ENCODE assay signal across 27 mouse cellular contexts in the genomic region with DNA sequence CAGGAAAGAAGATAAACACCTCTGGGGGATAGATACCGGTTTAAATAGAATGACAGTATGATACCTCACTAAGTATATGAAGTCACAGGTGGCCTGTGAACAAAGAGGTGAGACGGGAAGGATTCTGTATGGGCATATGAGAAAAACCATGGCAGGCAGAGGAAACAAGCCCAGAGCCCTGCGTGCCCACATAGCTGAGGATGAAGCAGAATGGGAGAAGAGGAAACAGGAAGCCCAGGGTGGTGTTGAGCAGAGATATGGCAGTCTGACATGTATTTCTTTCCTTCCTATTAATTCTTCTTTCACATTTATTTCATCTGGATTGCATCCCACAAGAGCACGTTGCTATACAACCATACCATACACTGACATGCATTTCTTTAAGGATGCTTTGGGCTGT. TPM values are rescaled to one million over a fixed set of nuclear protein-coding genes. Genes with fewer than 3 reads are reported as not detected.
DNase-seq lines count a peak whose midpoint lies in the region; ATAC-seq and TF ChIP-seq lines count a peak whose summit lies in the region.
"Had no signal": no experiment of that assay in that cellular context is flagged by ENCODE, and none has a peak within 500 bp of the region (broad histone marks: within the 10 kb centered on the region; RNA-seq: fewer than 3 reads in every experiment).

No protein-coding gene starts in this region.

- no peaks in the 10 kb centered on the region for H3K36me3 ChIP-seq in heart, embryonic 11.5 days (ENCODE audit: control insufficient read depth, insufficient read depth, low read length)
- H3K36me3 ChIP-seq in lung, embryonic 14.5 days (ENCODE audit: insufficient read depth), result no peaks in the 10 kb centered on the region
- H3K36me3 ChIP-seq: embryonic facial prominence, embryonic 12.5 days; limb, embryonic 10.5 days; limb, embryonic 15.5 days; lung, embryonic 15.5 days; midbrain, embryonic 13.5 days; neural tube, embryonic 13.5 days had no signal

- no peak for DNase-seq in heart, postnatal 10 days
- no peak for DNase-seq in lung, embryonic 14.5 days
- no peak for DNase-seq in lung, adult 18-20 months
- DNase-seq in kidney, postnatal 10 days, result no peak
- no peak for DNase-seq in layer of hippocampus, adult 9-10 months (ENCODE audit: low spot score)
- DNase-seq: adrenal gland, postnatal 10 days; B cell, adult 2 months; cerebellum, adult 8-10 months; cerebellum, postnatal 36 days; embryo, embryonic 11 days; gastrocnemius, postnatal 14 days; kidney, adult 9 months; kidney, postnatal 25 days; layer of hippocampus, postnatal 36 days had no signal

- H3K27me3 ChIP-seq in heart, embryonic 11.5 days (ENCODE audit: control insufficient read depth, insufficient read depth, low read length), result no peaks in the 10 kb centered on the region
- H3K27me3 ChIP-seq in lung, embryonic 14.5 days (ENCODE audit: insufficient read depth, low read length), result no peaks in the 10 kb centered on the region
- H3K27me3 ChIP-seq: embryonic facial prominence, embryonic 12.5 days; limb, embryonic 15.5 days; lung, embryonic 15.5 days; midbrain, embryonic 13.5 days; neural tube, embryonic 13.5 days had no signal

- H3K4me1 ChIP-seq in heart, embryonic 11.5 days (ENCODE audit: control insufficient read depth, insufficient read depth, low read length), result peaks cover 51% of the 10 kb centered on the region
- H3K4me1 ChIP-seq in lung, embryonic 14.5 days (ENCODE audit: insufficient read depth), result no peaks in the 10 kb centered on the region
- H3K4me1 ChIP-seq: limb, embryonic 15.5 days; neural tube, embryonic 13.5 days had no signal

- H3K4me3 ChIP-seq in heart, embryonic 11.5 days (ENCODE audit: low read depth, low read length), result no peak overlapping the region
- no peak overlapping the region for H3K4me3 ChIP-seq in lung, embryonic 14.5 days (ENCODE audit: low read depth, low read length)
- H3K4me3 ChIP-seq: embryonic facial prominence, embryonic 12.5 days; limb, embryonic 10.5 days; limb, embryonic 15.5 days; lung, embryonic 15.5 days; midbrain, embryonic 13.5 days; neural tube, embryonic 13.5 days had no signal

- intact Hi-C loops in heart, postnatal 10 days (cut with DNase I), result no loop called here

- peak overlapping the region; percentile 62 for H3K27ac ChIP-seq in heart, embryonic 11.5 days (ENCODE audit: low read depth, low read length)
- peak overlapping the region; percentile 10; the same call in 1 of the 2 replicates for H3K27ac ChIP-seq in lung, embryonic 14.5 days (ENCODE audit: low read depth)
- H3K27ac ChIP-seq: embryonic facial prominence, embryonic 12.5 days; hindbrain, embryonic 14.5 days; limb, embryonic 10.5 days; limb, embryonic 15.5 days; liver, embryonic 14.5 days; midbrain, embryonic 13.5 days; neural tube, embryonic 13.5 days had no signal

- H3K9ac ChIP-seq in heart, embryonic 11.5 days (ENCODE audit: low read depth, low read length), result peak overlapping the region; percentile 22; the same call in 1 of the 2 replicates
- H3K9ac ChIP-seq in lung, embryonic 14.5 days, result no peak overlapping the region
- H3K9ac ChIP-seq: embryonic facial prominence, embryonic 12.5 days; hindbrain, embryonic 14.5 days; limb, embryonic 15.5 days; liver, embryonic 14.5 days; lung, embryonic 15.5 days; midbrain, embryonic 13.5 days; neural tube, embryonic 13.5 days had no signal

- 49% methylated on average over 4 of the region's 4 CpGs for WGBS in heart, embryonic 11.5 days (ENCODE audit: insufficient replicate concordance)
- WGBS in lung, embryonic 14.5 days, result 52% methylated on average over 4 of the region's 4 CpGs

- TF ChIP-seq CTCF in lung, embryonic 14.5 days (IDR thresholded peaks at IDR 0.05; ENCODE audit: low read depth), result no peak

- H3K9me3 ChIP-seq in heart, embryonic 11.5 days (replicated peaks; ENCODE audit: control insufficient read depth, low read length), result no peaks in the 10 kb centered on the region
- H3K9me3 ChIP-seq in lung, embryonic 14.5 days (ENCODE audit: low read depth, low read length), result no peaks in the 10 kb centered on the region
- H3K9me3 ChIP-seq: embryonic facial prominence, embryonic 12.5 days; limb, embryonic 10.5 days; limb, embryonic 15.5 days; lung, embryonic 15.5 days; midbrain, embryonic 13.5 days; neural tube, embryonic 13.5 days had no signal

- peak overlapping the region; percentile 27; the same call in 1 of the 2 replicates for H3K4me2 ChIP-seq in heart, embryonic 11.5 days
- no peak overlapping the region for H3K4me2 ChIP-seq in lung, embryonic 14.5 days
- H3K4me2 ChIP-seq: embryonic facial prominence, embryonic 12.5 days; hindbrain, embryonic 14.5 days; limb, embryonic 15.5 days; lung, embryonic 15.5 days; midbrain, embryonic 13.5 days; neural tube, embryonic 13.5 days had no signal

- ATAC-seq in heart, embryonic 11.5 days (replicated peaks; ENCODE audit: insufficient number of reproducible peaks, low FRiP score, low TSS enrichment), result no peak
- ATAC-seq in lung, embryonic 14.5 days (ENCODE audit: insufficient read depth), result no peak
- ATAC-seq in common myeloid progenitor, adult 5-6 weeks (replicated peaks; ENCODE audit: low read depth, poor library complexity, severe bottlenecking), result peak; percentile 69
- peak; percentile 48 to 65 for ATAC-seq in hematopoietic stem cell, adult 5-6 weeks (replicated peaks in 1 of 2; ENCODE audit: insufficient read depth in 1 of 2, low FRiP score in 2 of 2, low TSS enrichment in 1 of 2, low read depth in 1 of 2, poor library complexity in 2 of 2, severe bottlenecking in 2 of 2)
- ATAC-seq: forebrain, embryonic 14.5 days; intestine, postnatal 0 days; midbrain, embryonic 13.5 days had no signal

RNA-seq across cellular contexts. Expression of a gene that starts 12.9 kb away (rescaled TPM):
- 133 and 152 TPM in 2 replicates for polyA plus RNA-seq in heart, embryonic 11.5 days (2014; fragmentation: Nextera tagmentation; extraction: Ambion mirVana)
- total RNA-seq in heart, postnatal 10 days (2021), result 10 to 100 TPM; 79.2 to 83.7 TPM
- 119 and 123 TPM in 2 replicates for polyA plus RNA-seq in lung, embryonic 14.5 days (2014; fragmentation: Nextera tagmentation; extraction: Ambion mirVana)
- total RNA-seq in common myeloid progenitor, adult 5-6 weeks (2017), result 61.2 and 65.6 TPM in 2 replicates
- total RNA-seq in hematopoietic stem cell, adult 5-6 weeks (2017), result 67.0 and 67.7 TPM in 2 replicates

Comparison
In these comparisons a context has a peak if more than half of its experiments do, and no peak if none do; other contexts are left out.
1. ATAC-seq: peak in common myeloid progenitor, adult 5-6 weeks (single experiment) and hematopoietic stem cell, adult 5-6 weeks (2 of 2); none in heart, embryonic 11.5 days (single experiment) and lung, embryonic 14.5 days (single experiment).